Mouse (Mus musculus): Measurements from ENCODE around the gene Kalrn.

DNA sequence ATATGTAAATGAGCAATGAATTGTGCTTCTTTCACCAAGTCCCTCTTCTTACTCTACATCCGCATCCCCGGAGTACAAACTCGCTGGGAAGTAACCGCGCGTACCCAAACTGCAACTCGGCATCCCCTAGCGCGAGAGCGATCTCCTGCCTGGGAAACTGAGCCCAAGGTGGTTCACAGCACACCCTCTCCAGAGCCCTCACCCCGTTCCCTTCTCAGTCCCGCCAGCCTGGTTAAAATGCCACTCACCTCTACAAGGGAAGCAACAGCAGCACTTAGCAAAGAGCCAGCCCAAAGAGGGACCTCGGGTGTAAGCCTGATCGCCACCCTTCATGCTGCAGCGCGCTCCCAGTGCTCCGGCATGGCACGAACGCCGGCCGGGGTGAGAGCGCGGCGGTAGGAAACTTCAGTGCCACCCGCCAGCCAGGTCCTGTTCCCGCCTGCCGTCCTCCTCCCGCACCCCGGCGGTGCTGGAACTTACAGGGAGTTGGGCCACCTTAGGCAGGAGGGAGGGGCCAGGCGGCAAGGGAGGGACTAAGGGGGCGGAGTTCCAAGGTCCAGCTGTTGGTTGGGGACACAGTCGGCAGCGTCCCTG lies 477.7 kb downstream of the Kalrn start:
- TF ChIP-seq EP300 (IDR thresholded peaks at IDR 0.05; ENCODE audit: low read depth) (no peak), CTCF (IDR thresholded peaks at IDR 0.05; ENCODE audit: low read depth) (no peak)

All from heart, postnatal 0 days (tissue).